Mouse (Mus musculus): ENCODE measurements around the gene Lifr. TPM values are rescaled to one million over a fixed set of nuclear protein-coding genes. Genes with fewer than 3 reads are reported as not detected.

The Lifr gene
- polyA plus RNA-seq (2012; rRNA removed; ENCODE audit: low replicate concordance) = 2.5 and 4.6 TPM in 2 replicates

DNA sequence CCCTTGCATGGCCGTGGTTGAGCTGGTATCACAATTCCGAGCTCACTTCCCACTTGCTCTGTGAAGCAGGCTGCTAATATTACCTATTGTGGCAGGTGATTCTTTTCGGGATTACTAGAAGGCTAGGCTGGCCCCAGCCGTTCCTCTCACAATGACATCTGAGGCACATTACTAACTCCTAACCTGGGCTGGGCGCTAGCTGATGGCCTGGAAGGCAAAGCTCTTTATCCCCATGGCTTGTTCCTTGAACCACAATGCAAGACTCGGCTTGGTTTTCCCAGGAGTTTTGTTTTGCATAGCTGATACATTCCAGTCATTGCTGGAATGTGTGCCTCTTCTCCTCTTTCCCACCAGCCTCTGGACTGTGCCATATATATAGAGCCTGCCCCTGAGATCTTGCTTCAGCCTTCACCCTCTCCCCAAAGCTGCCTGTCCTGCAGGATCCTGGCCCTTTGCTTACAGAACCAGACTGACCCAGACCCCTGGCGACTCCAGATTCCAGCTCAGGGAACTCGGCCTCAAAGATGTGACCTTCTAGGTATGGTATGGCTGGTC, at the start of gene Lifr:
TSS of gene Lifr (plus strand) at position 404 of the 555 bp plus-strand sequence.

Other genes starting within 250 kb of the Lifr start
- gene Osmr, start 215.6 kb upstream of the Lifr start, polyA plus RNA-seq (2012; rRNA removed; ENCODE audit: low replicate concordance) = 0.87 and 1.1 TPM in 2 replicates